Mouse (Mus musculus) midbrain, embryonic 10.5 days (tissue): ENCODE measurements around the gene Rpl7l1. TPM values are rescaled to one million over a fixed set of nuclear protein-coding genes. Genes with fewer than 3 reads are reported as not detected.
A peak's percentile ranks its signal among the peaks of the same experiment; 100 is the strongest.
"Not testable (repeated sequence)": the region's sequence is repeated elsewhere in the genome, so short reads cannot be mapped to it uniquely, and the experiment has no call there.

ENCODE experiments used
- DNase-seq: peaks from one replicate; pipeline ENCODE4 v3.0.0-alpha.2; 2017; ENCODE audit warnings: low spot score
- H3K27ac ChIP-seq: fragments of 300-500 bp; sonication (generic); replicated peaks from 2 replicates; pipeline ENCODE4 v1.5.1; 2016; ENCODE audit warnings: mild to moderate bottlenecking
- H3K27me3 ChIP-seq: fragments of 300-500 bp; sonication (generic); 2 replicates; pipeline ENCODE4 v1.6.1; 2016; ENCODE audit warnings: low read depth, mild to moderate bottlenecking; ENCODE audit not compliant: poor library complexity, severe bottlenecking
- H3K36me3 ChIP-seq: fragments of 300-500 bp; sonication (generic); 2 replicates; pipeline ENCODE4 v1.6.1; 2016; ENCODE audit warnings: mild to moderate bottlenecking, moderate library complexity
- H3K4me1 ChIP-seq: fragments of 300-500 bp; sonication (generic); 2 replicates; pipeline ENCODE4 v1.6.1; 2016
- H3K4me3 ChIP-seq: fragments of 300-500 bp; sonication (generic); 2 replicates; pipeline ENCODE4 v1.5.1; 2016; ENCODE audit warnings: mild to moderate bottlenecking, moderate library complexity
- H3K9me3 ChIP-seq: fragments of 300-500 bp; sonication (generic); replicated peaks from 2 replicates; pipeline ENCODE4 v1.6.1; 2016; ENCODE audit warnings: mild to moderate bottlenecking
- WGBS: fragments of 180-500 bp; shearing (Covaris S2); methylation state at CpG from one replicate; pipeline ENCODE4 v1.1.7; 2016; 5-methylcytosine and 5-hydroxymethylcytosine counted together
- polyA plus RNA-seq: library from polyadenylated mRNA; unstranded; fragments of >200 nt; fragmentation: Nextera tagmentation; extraction: Ambion mirVana; gene quantifications from 2 replicates; pipeline ENCODE4 v1.2.1, GENCODE M21; 2016

Gene Rpl7l1
- polyA plus RNA-seq, 1 experiment from 2014 or later, result 219 TPM

- peak overlapping the region; percentile 78 for H3K4me3 ChIP-seq
- no peaks in the 10 kb centered on the region for H3K9me3 ChIP-seq
- peaks cover 23% of the 10 kb centered on the region for H3K4me1 ChIP-seq
- H3K27me3 ChIP-seq, result no peaks in the 10 kb centered on the region
- H3K27ac ChIP-seq, result peak overlapping the region; percentile 88; the same call in 1 of the 2 replicates
- 12% methylated on average over 19 of the region's 20 CpGs for WGBS
- peak; percentile 40 for DNase-seq
- peaks cover 47% of the 10 kb centered on the region for H3K36me3 ChIP-seq
Measured at GRCm38 (mm10) chr17:46773278-46774130, 9.0 kb downstream of the Rpl7l1 start.

- Histone ChIP-seq H3K4me3 (peak within 1 kb of the TSS; percentile 78), H3K36me3 (peaks cover 38% of the 10 kb centered on the region), H3K27me3 (no peaks in the 10 kb centered on the region), H3K9me3 (no peaks in the 10 kb centered on the region), H3K4me1 (peaks cover 27% of the 10 kb centered on the region), H3K27ac (peak within 1 kb of the TSS; percentile 88)
- peak; percentile 91 for DNase-seq
- WGBS, result under 1% methylated on average over 50 of the region's 50 CpGs
Measured at GRCm38 (mm10) chr17:46772404-46773277, 9.8 kb downstream of the Rpl7l1 start, which contains the start of gene 2310039H08Rik. 2310039H08Rik (plus strand) TSS chr17:46772635.

GRCm38 (mm10) chr17:46772038-46772403 lies 10.5 kb downstream of the Rpl7l1 start:
- peak overlapping the region; percentile 88 for H3K27ac ChIP-seq
- no peaks in the 10 kb centered on the region for H3K27me3 ChIP-seq
- peaks cover 32% of the 10 kb centered on the region for H3K36me3 ChIP-seq
- no peak for DNase-seq
- H3K4me3 ChIP-seq, result peak overlapping the region; percentile 78
- 9% methylated on average over 5 of the region's 5 CpGs for WGBS
- H3K4me1 ChIP-seq, result peaks cover 27% of the 10 kb centered on the region
- no peaks in the 10 kb centered on the region for H3K9me3 ChIP-seq

GRCm38 (mm10) chr17:46771616-46772015 lies 10.9 kb downstream of the Rpl7l1 start:
- Histone ChIP-seq H3K4me1 (peaks cover 27% of the 10 kb centered on the region), H3K9me3 (no peaks in the 10 kb centered on the region), H3K27me3 (no peaks in the 10 kb centered on the region), H3K4me3 (peak overlapping the region; percentile 78), H3K27ac (peak overlapping the region; percentile 88; the same call in 1 of the 2 replicates), H3K36me3 (peaks cover 28% of the 10 kb centered on the region)
- DNase-seq, result no peak
- WGBS, result 72% methylated on average over 17 of the region's 17 CpGs

- Histone ChIP-seq H3K27ac (no peak overlapping the region), H3K4me1 (peaks cover 27% of the 10 kb centered on the region), H3K27me3 (no peaks in the 10 kb centered on the region), H3K36me3 (peaks cover 22% of the 10 kb centered on the region), H3K4me3 (no peak overlapping the region), H3K9me3 (no peaks in the 10 kb centered on the region)
- 84% methylated on average over 4 of the region's 4 CpGs for WGBS
- DNase-seq, result no peak
Measured at GRCm38 (mm10) chr17:46771025-46771424, 11.4 kb downstream of the Rpl7l1 start.

GRCm38 (mm10) chr17:46770546-46770945 lies 11.9 kb downstream of the Rpl7l1 start:
- no peak for DNase-seq
- Histone ChIP-seq H3K36me3 (peaks cover 17% of the 10 kb centered on the region), H3K4me1 (peaks cover 27% of the 10 kb centered on the region), H3K9me3 (no peaks in the 10 kb centered on the region), H3K4me3 (no peak overlapping the region), H3K27me3 (no peaks in the 10 kb centered on the region), H3K27ac (no peak overlapping the region)
- 91% methylated on average over 11 of the region's 11 CpGs for WGBS

- Histone ChIP-seq H3K4me3 (no peak overlapping the region), H3K4me1 (peaks cover 13% of the 10 kb centered on the region), H3K36me3 (no peaks in the 10 kb centered on the region), H3K9me3 (no peaks in the 10 kb centered on the region), H3K27ac (no peak overlapping the region), H3K27me3 (no peaks in the 10 kb centered on the region)
- 56% methylated on average over 8 of the region's 8 CpGs for WGBS
- DNase-seq, result no peak
Measured at GRCm38 (mm10) chr17:46767868-46768267, 14.6 kb downstream of the Rpl7l1 start.

GRCm38 (mm10) chr17:46764916-46765315 lies 17.6 kb downstream of the Rpl7l1 start:
- DNase-seq, H3K9me3 ChIP-seq, H3K36me3 ChIP-seq, H3K27me3 ChIP-seq, H3K27ac ChIP-seq, H3K4me1 ChIP-seq, H3K4me3 ChIP-seq: not testable (repeated sequence)
- WGBS, result 77% methylated on average over 9 of the region's 9 CpGs

- Histone ChIP-seq H3K9me3 (no peaks in the 10 kb centered on the region), H3K4me3 (no peak within 1 kb of the TSS), H3K36me3 (no peaks in the 10 kb centered on the region), H3K27me3 (no peaks in the 10 kb centered on the region), H3K27ac (no peak within 1 kb of the TSS), H3K4me1 (peaks cover 4% of the 10 kb centered on the region; the same call in 1 of the 2 replicates)
- DNase-seq, result no peak
- WGBS, result 72% methylated on average over 2 of the region's 2 CpGs
Measured at GRCm38 (mm10) chr17:46763544-46763943, 18.9 kb downstream of the Rpl7l1 start, which contains the start of gene Ptcra. Ptcra (minus strand) TSS chr17:46763712.

GRCm38 (mm10) chr17:46758753-46759152 lies 23.7 kb downstream of the Rpl7l1 start:
- 79% methylated on average over 12 of the region's 12 CpGs for WGBS
- H3K27ac ChIP-seq, result no peak overlapping the region
- no peak for DNase-seq
- H3K36me3 ChIP-seq, result no peaks in the 10 kb centered on the region
- no peak overlapping the region for H3K4me3 ChIP-seq
- no peaks in the 10 kb centered on the region for H3K9me3 ChIP-seq
- 0 out of 2 replicates have a peak, but pooled peaks cover 2% of the 10 kb centered on the region for H3K4me1 ChIP-seq
- no peaks in the 10 kb centered on the region for H3K27me3 ChIP-seq

GRCm38 (mm10) chr17:46751794-46752556 lies 30.5 kb downstream of the Rpl7l1 start, which contains the start of gene Cnpy3:
Cnpy3 (minus strand) TSS chr17:46752214.
- Histone ChIP-seq H3K9me3 (no peaks in the 10 kb centered on the region), H3K36me3 (peaks cover 21% of the 10 kb centered on the region), H3K27me3 (no peaks in the 10 kb centered on the region), H3K4me3 (peak within 1 kb of the TSS; percentile 71), H3K4me1 (peaks cover 22% of the 10 kb centered on the region), H3K27ac (peak within 1 kb of the TSS; percentile 87)
- DNase-seq, result peak; percentile 99
- WGBS, result under 1% methylated on average over 55 of the region's 58 CpGs
